Mouse (Mus musculus): ENCODE data around the gene Inppl1. TPM values are rescaled to one million over a fixed set of nuclear protein-coding genes. Genes with fewer than 3 reads are reported as not detected.

Gene Inppl1
- polyA plus RNA-seq, 1 experiment = 29.9 TPM

DNA sequence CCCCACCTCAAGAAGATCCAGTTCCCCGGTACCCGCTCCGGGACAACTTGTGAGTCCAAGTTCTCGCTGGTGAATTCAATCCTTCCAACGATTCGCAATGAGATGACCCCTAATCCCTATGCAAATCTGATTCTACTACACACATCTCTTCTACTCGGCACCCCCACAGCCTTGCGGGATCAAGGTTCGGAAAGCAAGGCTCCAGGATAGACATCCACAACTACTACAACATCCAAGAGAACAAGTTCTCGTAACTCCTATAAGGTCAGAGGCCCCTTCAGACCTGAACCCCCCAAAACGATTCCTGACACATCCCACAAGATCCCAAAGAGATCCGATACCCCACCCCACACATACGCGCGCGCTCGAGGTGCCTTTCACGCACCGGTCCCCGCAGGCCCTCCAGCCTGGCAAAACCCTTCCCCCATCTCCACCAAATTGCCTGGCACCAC is 849 bp downstream of the Inppl1 start:
- TF ChIP-seq CTCF (IDR thresholded peaks at IDR 0.05; ENCODE audit: borderline replicate concordance, extremely low read depth, insufficient read depth, insufficient read length) = no peak
- no peak for TF ChIP-seq POLR2A (IDR thresholded peaks at IDR 0.05; ENCODE audit: borderline replicate concordance, extremely low read depth, insufficient read depth, insufficient read length, poor library complexity, severe bottlenecking)
- peak; percentile 24 for DNase-seq (ENCODE audit: low read depth)

- 0 out of 2 replicates have a peak, but pooled peaks have one; percentile 45 for TF ChIP-seq POLR2A (IDR thresholded peaks at IDR 0.05; ENCODE audit: borderline replicate concordance, extremely low read depth, insufficient read depth, insufficient read length, poor library complexity, severe bottlenecking)
- no peak for TF ChIP-seq CTCF (IDR thresholded peaks at IDR 0.05; ENCODE audit: borderline replicate concordance, extremely low read depth, insufficient read depth, insufficient read length)
- DNase-seq (ENCODE audit: low read depth) = peak; percentile 86
These were observed 1.5 kb downstream of the Inppl1 start for GRCm38 (mm10) chr7:101836271-101837153.

DNA sequence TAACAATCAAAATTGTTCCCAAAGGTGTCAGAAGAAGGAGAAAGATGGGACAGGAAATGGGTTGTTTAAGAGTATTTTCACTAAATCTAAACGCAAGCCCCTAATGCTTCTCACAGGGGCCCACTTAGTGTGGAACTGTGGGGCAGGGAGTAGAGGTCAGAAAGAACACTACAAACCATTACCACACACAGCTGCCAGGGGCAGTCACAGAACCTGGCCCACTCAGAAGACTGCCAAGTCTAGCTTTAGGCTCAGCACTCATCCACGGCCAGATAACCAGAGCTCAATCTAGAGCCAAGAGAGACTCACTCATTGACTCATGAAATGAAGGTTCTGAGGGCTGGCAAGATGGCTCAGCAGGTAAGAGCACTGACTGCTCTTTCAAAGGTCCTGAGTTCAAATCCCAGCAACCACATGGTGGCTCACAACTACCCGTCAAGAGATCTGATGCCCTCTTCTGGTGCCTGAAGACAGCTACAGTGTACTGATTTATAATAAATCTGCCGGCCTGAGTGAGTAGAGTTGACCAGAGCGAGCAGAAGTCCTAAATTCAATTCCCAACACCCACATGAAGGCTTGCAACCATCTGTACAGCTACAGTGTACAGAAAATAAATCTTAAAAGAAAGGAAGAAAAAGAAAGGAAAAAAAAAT is 2.4 kb downstream of the Inppl1 start:
- TF ChIP-seq POLR2A (IDR thresholded peaks at IDR 0.05; ENCODE audit: borderline replicate concordance, extremely low read depth, insufficient read depth, insufficient read length, poor library complexity, severe bottlenecking) = no peak
- TF ChIP-seq CTCF (IDR thresholded peaks at IDR 0.05; ENCODE audit: borderline replicate concordance, extremely low read depth, insufficient read depth, insufficient read length) = peak; percentile 3; the same call in 1 of the 2 replicates
- peak; percentile 31 for DNase-seq (ENCODE audit: low read depth)

DNA sequence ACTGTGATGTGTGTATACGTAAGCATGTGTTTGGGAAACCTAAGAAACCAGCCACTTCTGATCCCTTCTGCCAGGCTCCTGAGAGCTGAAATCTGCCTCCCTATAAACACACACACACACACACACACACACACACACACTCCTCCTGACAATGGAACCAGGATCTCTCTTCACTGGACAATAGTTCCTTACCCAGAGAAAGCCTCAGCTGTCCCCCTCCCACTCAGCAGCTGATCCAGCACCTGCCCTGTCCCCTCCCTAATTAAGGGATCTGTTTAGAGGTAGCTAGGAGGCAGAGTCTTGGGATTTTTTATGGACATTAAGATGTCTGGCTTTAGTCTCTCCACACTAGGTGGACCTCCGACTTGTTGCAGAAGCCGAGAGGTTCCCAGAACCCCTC is 3.1 kb downstream of the Inppl1 start:
- TF ChIP-seq POLR2A (IDR thresholded peaks at IDR 0.05; ENCODE audit: borderline replicate concordance, extremely low read depth, insufficient read depth, insufficient read length, poor library complexity, severe bottlenecking) (no peak), CTCF (IDR thresholded peaks at IDR 0.05; ENCODE audit: borderline replicate concordance, extremely low read depth, insufficient read depth, insufficient read length) (no peak)
- DNase-seq (ENCODE audit: low read depth) = peak; percentile 40

- TF ChIP-seq POLR2A (IDR thresholded peaks at IDR 0.05; ENCODE audit: borderline replicate concordance, extremely low read depth, insufficient read depth, insufficient read length, poor library complexity, severe bottlenecking) (no peak), CTCF (IDR thresholded peaks at IDR 0.05; ENCODE audit: borderline replicate concordance, extremely low read depth, insufficient read depth, insufficient read length) (no peak)
- peak; percentile 80 for DNase-seq (ENCODE audit: low read depth)
These were observed 4.0 kb downstream of the Inppl1 start for GRCm38 (mm10) chr7:101833916-101834584.

DNA sequence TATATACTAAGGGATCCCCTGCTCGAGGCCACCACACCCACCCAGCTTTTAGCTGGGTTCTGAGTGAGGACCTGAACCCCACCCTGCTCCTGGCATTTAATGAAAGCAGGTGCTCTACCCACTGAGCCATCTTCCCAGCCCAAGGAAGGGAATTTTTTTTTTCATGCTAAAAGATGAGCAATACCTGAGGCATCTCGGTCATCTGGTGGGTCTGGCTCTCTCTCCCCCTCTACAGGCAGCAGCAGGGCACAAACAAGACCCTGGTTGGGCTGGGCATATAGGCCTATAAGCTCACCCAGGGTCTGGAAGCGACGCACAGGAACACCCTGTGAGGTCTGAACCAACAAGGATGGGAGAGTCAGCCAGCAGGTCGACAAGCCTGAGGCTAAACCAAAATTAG is 4.7 kb downstream of the Inppl1 start:
- DNase-seq (ENCODE audit: low read depth) = no peak
- TF ChIP-seq CTCF (IDR thresholded peaks at IDR 0.05; ENCODE audit: borderline replicate concordance, extremely low read depth, insufficient read depth, insufficient read length) = peak; percentile 27; the same call in 1 of the 2 replicates
- no peak for TF ChIP-seq POLR2A (IDR thresholded peaks at IDR 0.05; ENCODE audit: borderline replicate concordance, extremely low read depth, insufficient read depth, insufficient read length, poor library complexity, severe bottlenecking)

- no peak for DNase-seq (ENCODE audit: low read depth)
- TF ChIP-seq CTCF (IDR thresholded peaks at IDR 0.05; ENCODE audit: borderline replicate concordance, extremely low read depth, insufficient read depth, insufficient read length) (no peak), POLR2A (IDR thresholded peaks at IDR 0.05; ENCODE audit: borderline replicate concordance, extremely low read depth, insufficient read depth, insufficient read length, poor library complexity, severe bottlenecking) (no peak)
These were observed 5.7 kb downstream of the Inppl1 start for GRCm38 (mm10) chr7:101832372-101832771.

DNA sequence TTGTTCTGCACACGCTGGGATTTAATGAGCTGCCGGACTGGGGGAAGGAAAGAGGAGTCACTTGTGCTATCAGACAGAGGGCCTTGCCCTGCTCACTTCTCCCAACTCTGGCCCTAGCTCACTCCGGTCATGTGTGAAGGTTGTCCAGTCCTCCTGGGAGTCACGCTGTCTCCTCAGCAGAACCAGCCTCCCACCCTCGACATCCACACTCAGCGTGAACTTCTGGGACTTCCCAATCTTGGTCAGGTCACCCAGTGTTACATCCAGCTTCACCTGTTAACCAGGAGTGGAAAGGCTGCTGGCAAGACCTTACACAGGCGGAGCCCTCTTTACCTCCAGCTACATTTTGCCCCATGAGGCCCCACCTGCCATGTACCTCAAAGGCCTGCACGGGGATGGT is 6.6 kb downstream of the Inppl1 start:
- DNase-seq (ENCODE audit: low read depth) = no peak
- no peak for TF ChIP-seq CTCF (IDR thresholded peaks at IDR 0.05; ENCODE audit: borderline replicate concordance, extremely low read depth, insufficient read depth, insufficient read length)
- TF ChIP-seq POLR2A (IDR thresholded peaks at IDR 0.05; ENCODE audit: borderline replicate concordance, extremely low read depth, insufficient read depth, insufficient read length, poor library complexity, severe bottlenecking) = no peak

DNA sequence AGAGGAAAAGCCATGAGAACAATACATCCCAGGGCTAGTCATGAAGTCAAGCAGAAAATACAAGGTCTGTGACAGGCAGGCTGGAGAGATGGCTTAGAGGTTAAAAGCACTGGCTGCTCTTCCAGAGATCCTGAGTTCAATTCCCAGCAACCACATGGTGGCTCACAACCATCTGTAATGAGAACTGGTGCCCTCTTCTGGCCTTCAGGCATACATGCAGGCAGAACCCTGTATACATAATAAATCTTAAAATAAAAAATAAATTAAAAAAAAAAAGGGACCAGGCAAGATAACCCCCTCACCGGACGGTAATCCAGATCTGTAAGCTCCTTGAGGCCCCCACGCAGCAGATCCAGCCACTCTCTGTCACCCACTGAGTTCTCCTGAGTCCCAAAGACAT is 7.7 kb downstream of the Inppl1 start:
- TF ChIP-seq POLR2A (IDR thresholded peaks at IDR 0.05; ENCODE audit: borderline replicate concordance, extremely low read depth, insufficient read depth, insufficient read length, poor library complexity, severe bottlenecking) = no peak
- no peak for TF ChIP-seq CTCF (IDR thresholded peaks at IDR 0.05; ENCODE audit: borderline replicate concordance, extremely low read depth, insufficient read depth, insufficient read length)
- no peak for DNase-seq (ENCODE audit: low read depth)

DNA sequence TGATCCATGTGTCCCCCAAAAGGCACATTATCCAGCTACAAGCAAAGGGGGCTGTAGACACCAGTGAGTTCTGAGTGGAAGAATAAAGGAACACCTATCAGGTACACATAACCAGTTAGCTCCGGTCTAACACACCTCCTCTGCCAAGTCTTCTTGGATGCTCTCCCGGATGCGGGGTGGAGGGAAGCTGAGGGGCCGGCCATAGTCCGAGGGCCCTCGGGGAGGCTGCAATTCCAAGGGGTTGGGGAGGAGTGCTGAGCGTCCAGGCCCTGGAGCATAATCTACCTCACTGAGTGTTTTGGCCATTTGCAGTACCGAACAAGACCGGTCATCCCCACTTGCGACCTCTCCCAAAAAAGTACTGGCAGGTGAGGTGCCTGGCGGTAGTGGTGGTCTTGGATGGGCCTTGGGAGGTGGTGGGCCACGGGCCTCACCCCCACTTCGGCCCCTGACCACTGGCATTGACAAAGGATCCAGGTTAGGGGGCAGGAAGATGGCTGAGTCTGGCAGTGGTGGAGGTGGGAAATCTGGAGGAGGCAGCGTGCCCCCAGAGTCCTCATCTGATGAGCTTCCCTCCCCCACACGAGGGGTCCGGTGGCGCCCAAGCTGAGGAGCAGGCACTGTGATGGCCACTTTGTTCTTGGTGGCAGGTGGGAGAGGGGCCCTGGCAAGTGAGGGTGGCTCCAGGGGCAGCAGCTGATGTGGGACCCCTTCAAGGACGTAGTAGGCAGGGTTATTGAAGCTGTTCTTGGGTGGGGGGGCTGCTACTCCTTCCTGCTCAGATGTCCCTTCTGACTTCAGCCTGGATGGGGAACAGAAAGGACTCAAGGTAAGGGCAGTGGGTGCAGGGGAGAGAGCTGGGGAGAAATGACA is 14.0 kb downstream of the Inppl1 start:
- peak; percentile 45 for DNase-seq (ENCODE audit: low read depth)
- TF ChIP-seq POLR2A (IDR thresholded peaks at IDR 0.05; ENCODE audit: borderline replicate concordance, extremely low read depth, insufficient read depth, insufficient read length, poor library complexity, severe bottlenecking) (no peak), CTCF (IDR thresholded peaks at IDR 0.05; ENCODE audit: borderline replicate concordance, extremely low read depth, insufficient read depth, insufficient read length) (no peak)

Data from brain, embryonic 14.5 days (tissue).